Mouse (Mus musculus) thymus, adult 18-20 months (tissue): ENCODE measurements around the gene Rtkn2.
A peak's percentile ranks its signal among the peaks of the same experiment; 100 is the strongest.
"Not testable (repeated sequence)": the region's sequence is repeated elsewhere in the genome, so short reads cannot be mapped to it uniquely, and the experiment has no call there.

Experiments
- DNase-seq, 2 experiments: peaks; one replicate each; pipeline ENCODE4 v3.0.0; 2022; ENCODE audit warnings: mixed read lengths in 2 of 2

Rtkn2 gene

DNA sequence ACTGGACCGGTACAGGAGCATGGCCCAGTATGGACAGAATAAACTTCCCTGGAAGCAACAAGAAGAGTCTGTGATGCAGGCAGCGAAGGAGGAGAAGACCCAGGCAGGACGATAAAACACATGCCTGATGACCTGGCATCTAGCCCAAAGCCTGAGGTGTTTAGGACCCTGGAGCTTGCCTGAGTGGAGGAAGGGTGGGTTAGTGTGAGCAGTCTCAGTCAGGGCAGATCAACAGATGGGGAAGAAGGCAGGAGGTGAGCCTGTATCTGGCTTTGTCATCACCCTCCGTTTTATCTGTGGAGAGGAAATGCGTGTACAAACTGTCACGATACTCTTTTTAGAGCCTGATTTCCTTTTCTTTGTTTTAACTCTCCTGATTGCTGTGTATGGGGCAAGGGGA, 102.3 kb downstream of the Rtkn2 start:
- peak; percentile 26 to 66 for DNase-seq

DNA sequence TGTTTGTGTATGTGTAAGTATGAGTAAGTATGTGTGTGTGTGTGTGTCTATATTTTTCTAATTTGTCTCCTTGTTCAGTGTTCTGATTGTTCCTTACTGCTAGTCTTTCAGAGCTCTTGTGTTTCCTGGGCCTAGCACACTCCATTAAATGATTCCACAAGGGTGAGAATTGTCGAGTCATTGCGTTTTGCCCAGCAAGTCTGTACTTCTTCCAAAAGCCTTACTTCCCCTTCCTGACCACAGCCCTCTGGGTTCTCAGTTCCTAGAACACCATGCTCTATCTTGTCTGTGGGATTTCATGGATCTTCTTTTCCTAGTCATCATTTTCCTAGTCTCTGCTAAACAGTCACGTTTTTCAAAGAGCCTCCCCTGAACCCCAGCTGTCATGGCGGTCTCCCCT, 106.2 kb downstream of the Rtkn2 start:
- no peak for DNase-seq

DNA sequence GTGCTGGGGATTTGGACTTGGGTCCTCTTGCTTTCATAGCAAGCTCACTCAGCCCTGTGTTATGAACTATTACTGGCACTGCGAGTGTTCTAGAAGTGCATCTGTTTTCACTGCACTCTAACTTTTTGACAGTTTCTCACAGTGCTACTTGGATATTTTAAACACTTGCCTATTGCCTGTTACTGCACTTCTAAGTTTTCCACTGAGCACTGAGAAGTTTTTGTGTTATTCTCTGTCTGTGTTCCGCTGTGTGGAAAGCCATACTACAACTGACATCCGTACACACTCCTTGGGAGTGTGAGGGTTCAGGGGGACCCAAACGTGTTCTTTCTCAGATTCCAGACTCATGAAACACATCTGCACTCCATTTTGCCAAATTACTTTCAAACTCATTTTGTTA, 107.6 kb downstream of the Rtkn2 start:
- DNase-seq: no peak

GRCm38 (mm10) chr10:68087722-68088121, 108.4 kb downstream of the Rtkn2 start:
- no peak for DNase-seq

GRCm38 (mm10) chr10:68089435-68090196, 110.2 kb downstream of the Rtkn2 start:
- DNase-seq: no peak

DNA sequence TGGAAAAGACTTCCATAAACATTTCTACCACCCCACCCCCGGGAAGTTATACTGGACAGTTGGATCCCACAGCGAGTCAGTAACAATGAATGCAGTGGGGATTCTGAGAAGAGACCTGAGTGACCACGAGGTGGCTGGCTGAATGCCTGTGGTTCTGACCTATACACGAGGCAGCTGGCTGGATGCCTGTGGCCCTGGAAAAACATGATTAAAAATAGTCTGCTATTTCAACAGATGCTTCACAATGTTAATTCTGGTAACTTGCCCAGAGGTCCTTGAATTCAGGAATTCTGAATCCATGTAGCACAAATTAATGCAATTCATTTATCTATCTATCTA, 110.8 kb downstream of the Rtkn2 start:
- no peak for DNase-seq

- no peak for DNase-seq
Observed at GRCm38 (mm10) chr10:68090544-68090943, 111.2 kb downstream of the Rtkn2 start.

GRCm38 (mm10) chr10:68091011-68091410, 111.6 kb downstream of the Rtkn2 start:
- no peak for DNase-seq

- no peak for DNase-seq
Observed at GRCm38 (mm10) chr10:68091840-68092239, 112.5 kb downstream of the Rtkn2 start.

GRCm38 (mm10) chr10:68093496-68093895, 114.1 kb downstream of the Rtkn2 start:
- DNase-seq: no peak

- no peak for DNase-seq
Observed at GRCm38 (mm10) chr10:68095136-68095535, 115.8 kb downstream of the Rtkn2 start.

DNA sequence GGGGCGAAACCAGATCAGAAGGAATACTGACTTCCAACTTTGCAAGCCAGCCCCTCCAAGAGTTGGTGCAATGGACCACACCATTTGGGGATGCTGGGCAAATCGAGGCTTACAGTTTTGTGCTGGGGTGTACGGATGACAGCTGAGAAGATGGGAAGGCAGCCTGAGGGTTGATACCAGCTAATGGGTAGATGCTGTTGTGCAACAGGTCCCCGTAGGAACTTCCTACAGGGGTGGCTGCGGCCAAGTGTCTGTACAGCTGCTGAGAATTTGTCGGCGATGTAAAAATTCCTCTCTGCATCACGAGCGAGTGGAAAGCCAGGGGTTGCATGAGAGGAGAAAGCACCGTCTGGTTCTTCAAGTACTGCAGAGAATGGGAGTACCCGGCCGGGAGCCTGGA, 117.0 kb downstream of the Rtkn2 start:
- DNase-seq: no peak

DNA sequence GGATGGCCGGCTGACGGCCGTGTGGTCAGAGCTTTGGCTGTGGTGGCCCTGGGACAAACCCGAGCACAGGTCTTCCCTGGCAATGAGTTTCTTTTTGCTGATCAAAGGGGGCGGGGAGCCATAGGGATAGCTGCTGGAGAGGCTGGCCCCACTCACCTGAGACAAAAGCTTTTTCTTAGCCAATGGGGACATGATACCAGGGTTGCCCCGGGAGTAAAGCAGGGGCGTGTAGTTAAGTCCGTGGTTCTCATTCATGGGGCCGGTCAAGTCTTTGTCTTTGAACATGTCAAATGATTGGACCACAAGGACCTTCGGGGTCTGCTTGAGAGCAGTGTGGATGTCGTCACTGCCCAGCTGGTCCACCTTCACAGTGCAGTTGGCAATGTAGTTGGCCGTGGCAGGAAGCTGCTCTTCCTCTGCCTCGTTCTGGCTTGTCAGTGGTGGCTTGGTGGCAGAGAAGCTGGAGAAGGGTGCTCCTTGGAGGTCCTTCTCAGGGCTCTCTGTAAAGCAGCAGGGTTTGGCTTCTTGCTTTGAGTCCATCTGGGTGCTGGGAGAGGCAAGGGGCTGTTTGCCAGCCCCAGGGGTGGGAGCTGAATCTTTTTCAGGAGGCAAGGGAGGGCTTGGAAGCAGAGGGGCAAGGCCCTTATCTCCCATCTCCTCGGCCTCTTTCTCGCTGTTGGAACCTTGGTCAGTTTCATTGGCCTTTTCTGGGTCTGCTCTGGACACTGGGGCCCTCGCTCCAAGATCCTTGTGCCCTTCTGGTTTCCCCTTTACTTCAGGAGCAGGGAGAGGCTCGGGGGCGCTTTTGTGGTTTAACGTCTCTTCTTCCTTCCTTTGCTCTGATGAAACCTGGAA, 118.7 kb downstream of the Rtkn2 start:
- no peak for DNase-seq

DNA sequence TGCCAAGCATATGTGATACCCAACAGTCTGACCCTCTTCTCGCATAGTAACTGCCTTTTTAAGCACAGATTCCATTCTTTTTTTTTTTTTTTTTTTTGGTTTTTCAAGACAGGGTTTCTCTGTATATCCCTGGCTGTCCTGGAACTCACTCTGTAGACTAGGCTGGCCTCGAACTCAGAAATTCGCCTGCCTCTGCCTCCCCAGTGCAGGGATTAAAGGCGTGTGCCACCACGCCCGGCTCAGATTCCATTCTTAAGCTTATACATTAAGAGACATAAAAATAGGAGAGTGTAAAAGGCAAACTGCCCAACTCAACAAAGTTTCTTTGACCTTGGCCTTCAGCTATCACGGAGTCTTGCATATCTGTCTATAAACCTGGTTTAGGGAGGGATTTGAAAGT, 120.4 kb downstream of the Rtkn2 start:
- not testable (repeated sequence) for DNase-seq

DNA sequence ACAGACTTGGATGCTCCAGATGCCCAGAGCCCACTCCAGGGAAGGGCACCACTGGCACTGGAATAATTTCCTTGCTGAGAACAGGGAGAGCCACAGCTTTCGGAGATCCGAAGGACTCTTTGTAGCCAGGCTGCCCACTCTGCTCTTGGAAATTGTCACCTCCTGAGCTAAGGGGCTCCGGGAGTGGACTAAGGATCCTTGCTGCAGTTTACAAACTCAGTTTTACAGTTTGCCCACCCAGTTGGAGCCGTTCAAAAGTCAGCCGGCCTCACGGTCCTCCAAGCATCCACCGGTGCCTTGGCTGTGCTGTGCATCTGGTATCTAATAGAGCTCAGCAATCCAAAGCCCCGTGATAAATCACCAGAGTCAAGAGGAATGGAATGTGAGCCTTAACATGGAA, 121.1 kb downstream of the Rtkn2 start:
- DNase-seq: no peak

DNA sequence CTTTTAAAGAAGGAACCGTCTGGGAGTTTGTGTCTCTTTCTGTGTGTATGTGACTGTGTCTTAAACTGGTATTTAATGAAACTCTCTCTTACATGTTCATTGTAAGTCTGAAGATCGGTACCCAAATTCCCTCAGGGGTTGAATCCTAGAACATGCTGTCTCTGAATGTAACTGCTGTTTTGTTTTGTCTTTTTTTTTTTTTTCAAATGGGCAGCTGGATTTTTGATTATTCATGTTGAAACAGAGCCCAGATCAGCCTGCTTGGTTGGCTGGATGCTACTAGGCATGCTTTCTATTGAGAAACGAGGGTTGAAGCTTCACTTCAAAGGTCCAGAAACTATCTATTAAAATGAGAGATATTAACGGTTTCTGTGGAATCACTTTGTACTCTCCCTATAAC, 121.9 kb downstream of the Rtkn2 start:
- DNase-seq: no peak

DNA sequence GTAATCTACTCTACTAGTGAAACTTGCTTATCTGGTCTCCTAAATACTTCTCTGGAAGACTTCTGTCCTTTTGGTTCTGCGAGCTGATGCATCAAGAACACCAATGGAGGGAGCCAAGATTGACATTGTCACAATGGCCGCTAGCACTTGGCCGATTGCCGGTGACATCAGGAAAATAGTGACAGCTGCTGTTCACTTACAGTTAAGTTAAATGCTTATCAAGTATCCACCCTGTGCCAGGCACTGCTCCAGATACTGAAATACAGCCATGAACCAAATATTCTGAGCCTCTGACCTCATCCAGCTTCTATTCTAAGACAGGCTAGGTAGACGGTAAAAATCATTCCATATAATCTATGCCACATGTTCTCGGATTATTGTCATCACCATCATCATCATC, 123.2 kb downstream of the Rtkn2 start:
- DNase-seq: no peak

- DNase-seq: no peak
Observed at GRCm38 (mm10) chr10:68103078-68103855, 123.9 kb downstream of the Rtkn2 start.

DNA sequence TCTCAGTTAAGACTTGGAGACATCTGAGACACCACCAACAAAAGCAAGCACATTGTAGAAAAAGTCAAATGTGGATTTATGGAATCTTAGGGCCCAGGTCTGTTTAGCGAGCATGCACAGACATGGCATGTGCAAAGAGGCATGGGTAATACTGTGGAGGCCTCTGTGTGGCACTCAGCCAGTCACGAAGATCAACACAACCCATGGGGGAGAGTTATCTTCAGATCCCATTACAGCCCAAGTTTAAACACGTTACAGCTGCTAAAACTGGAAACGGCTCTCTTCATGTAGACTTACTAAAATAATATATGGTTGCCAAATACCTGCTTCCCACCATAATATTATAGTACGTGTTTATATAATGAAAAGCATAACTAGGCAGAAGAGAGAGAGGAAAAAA, 124.6 kb downstream of the Rtkn2 start:
- no peak for DNase-seq

- DNase-seq: no peak
Observed at GRCm38 (mm10) chr10:68104481-68104880, 125.1 kb downstream of the Rtkn2 start.

DNA sequence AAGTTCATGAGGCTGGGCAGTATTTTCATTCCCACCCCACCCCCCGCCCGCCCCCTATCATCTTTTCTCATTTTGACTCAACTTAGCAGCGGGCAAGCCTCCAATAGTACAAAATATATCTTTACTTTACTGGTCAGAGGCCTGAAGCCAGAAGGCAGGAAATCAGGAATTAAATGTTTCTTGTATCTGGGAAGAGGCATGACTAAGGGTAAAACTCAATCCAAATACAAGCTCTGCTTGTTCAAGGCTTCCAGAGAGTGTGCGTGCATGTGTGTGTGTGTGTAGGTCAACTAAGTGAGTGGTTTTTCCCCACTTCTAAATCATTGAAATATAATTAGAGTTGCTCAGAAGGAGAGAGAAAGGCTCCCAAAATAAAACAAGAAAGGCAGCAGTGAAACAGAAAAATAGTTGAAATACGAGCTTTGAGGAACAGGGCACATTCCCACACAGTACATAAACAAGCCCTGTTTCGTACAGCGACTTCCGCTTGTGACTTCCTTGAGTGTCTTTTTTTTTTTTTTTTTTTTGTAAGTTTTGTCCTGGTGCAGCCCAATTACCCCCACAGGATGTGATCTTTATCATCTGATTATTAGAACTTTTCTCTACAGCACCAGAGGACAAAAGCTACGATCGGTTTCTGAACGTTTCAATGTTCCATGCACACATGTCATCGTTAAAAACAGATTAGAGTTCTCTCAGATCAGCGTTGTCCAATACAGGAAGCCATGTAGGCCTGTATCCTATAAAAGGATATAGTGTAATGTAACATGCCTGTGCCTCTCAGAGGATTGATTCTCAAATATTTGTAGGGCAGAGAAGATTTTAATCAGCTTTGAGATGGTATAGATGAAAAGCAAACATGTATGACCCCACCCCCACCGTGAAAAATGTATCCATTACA, 125.8 kb downstream of the Rtkn2 start:
- DNase-seq: no peak

- DNase-seq: no peak
Observed at GRCm38 (mm10) chr10:68106351-68106950, 127.1 kb downstream of the Rtkn2 start.
